Mouse (Mus musculus) adrenal gland, postnatal 4 days (tissue): ENCODE measurements at regions not wholly inside any gene's neighbourhood (a gene's known extent, or its start where the extent isn't known, plus 50 kb on each side); places are given as distances from the start of the nearest gene placed in this dataset. TPM values are rescaled to one million over a fixed set of nuclear protein-coding genes. Genes with fewer than 3 reads are reported as not detected.
"Not testable (repeated sequence)": the region's sequence is repeated elsewhere in the genome, so short reads cannot be mapped to it uniquely, and the experiment has no call there.

Experiments
- DNase-seq, 2 experiments: peaks; one replicate each; pipeline ENCODE4 v3.0.0; 2021 to 2022; ENCODE audit warnings: low spot score in 2 of 2, mixed read lengths in 2 of 2
- microRNA-seq: library from miRNA; unstranded; fragments of <30 nt; microRNA quantifications from one replicate; pipeline ENCODE4 v1.2.0, GENCODE M21; 2021

DNA sequence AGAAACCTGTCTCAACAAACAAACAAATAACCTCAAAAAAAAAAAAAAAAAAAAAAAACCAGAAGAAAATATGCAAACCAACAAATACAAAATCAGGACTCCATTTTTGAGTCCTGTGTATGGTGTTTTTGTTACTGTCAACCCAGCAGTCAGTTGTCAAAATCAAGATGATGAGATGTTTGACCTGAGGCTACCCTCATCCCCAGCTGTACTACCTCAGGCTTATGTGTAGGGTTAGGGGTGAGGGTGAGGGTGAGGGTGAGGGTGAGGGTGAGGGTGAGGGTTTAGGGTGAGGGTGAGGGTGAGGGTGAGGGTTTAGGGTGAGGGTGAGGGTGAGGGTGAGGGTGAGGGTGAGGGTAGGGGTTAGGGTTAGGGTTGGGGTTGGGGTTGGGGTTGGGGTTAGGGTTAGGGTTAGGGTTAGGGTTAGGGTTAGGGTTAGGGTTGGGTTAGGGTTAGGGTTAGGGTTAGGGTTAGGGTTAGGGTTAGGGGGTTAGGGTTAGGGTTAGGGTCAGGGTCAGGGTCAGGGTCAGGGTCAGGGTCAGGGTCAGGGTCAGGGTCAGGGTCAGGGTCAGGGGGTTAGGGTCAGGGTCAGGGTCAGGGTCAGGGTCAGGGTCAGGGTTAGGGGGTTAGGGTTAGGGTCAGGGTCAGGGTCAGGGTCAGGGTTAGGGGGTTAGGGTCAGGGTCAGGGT lies 97.0 kb upstream of the Vmn2r87 start:
- peak; percentile 22 to 69 for DNase-seq

- DNase-seq, result not testable (repeated sequence)
These were observed 69.2 kb upstream of the Vmn2r87 start for GRCm38 (mm10) chr10:130566426-130566825.

- DNase-seq, result no peak
These were observed 51.4 kb upstream of the Vmn2r87 start for GRCm38 (mm10) chr10:130548570-130548969.

Small RNA genes lying in the stretch of these regions (microRNA-seq; reads per million reads assigned to microRNA genes)
- gene Gm26445, result not detected
